Mouse (Mus musculus) E14TG2a.4 (cell line): ENCODE results near the gene Antxr2.

ENCODE experiments used
- H3K27me3 ChIP-seq: 2 replicates; pipeline ENCODE4 v1.6.1; 2014; ENCODE audit warnings: low read length, control low read depth; ENCODE audit not compliant: insufficient read depth
- H3K36me3 ChIP-seq: 2 replicates; pipeline ENCODE4 v1.6.1; 2014; ENCODE audit warnings: low read length, control low read depth; ENCODE audit not compliant: insufficient read depth
- H3K4me1 ChIP-seq: replicated peaks from 2 replicates; pipeline ENCODE4 v1.6.1; 2014; ENCODE audit warnings: low read depth, low read length, control low read depth
- H3K4me3 ChIP-seq: replicated peaks from 2 replicates; pipeline ENCODE4 v1.5.1; 2014; ENCODE audit warnings: mild to moderate bottlenecking, low read length
- H3K9me3 ChIP-seq: 2 replicates; pipeline ENCODE4 v1.6.1; 2014; ENCODE audit warnings: low read length, control low read depth
- CTCF ChIP-seq: conservative IDR thresholded peaks from 2 replicates; pipeline ENCODE4 v1.5.1; 2014; ENCODE audit warnings: low read length
- NANOG ChIP-seq: IDR thresholded peaks from 2 replicates; pipeline ENCODE4 v1.6.1; 2014; ENCODE audit warnings: borderline replicate concordance, low read length, mixed read lengths
- POU5F1 ChIP-seq: IDR thresholded peaks from 2 replicates; pipeline ENCODE4 v1.6.1; 2014; ENCODE audit warnings: low read length, borderline replicate concordance

The Antxr2 gene

GRCm38 (mm10) chr5:98016247-98017203 is 14.3 kb downstream of the Antxr2 start:
- Histone ChIP-seq H3K27me3 (no peaks in the 10 kb centered on the region), H3K4me3 (no peak overlapping the region), H3K36me3 (no peaks in the 10 kb centered on the region), H3K9me3 (no peaks in the 10 kb centered on the region), H3K4me1 (no peaks in the 10 kb centered on the region)
- TF ChIP-seq POU5F1 = no peak
- TF ChIP-seq NANOG = no peak
- no peak for TF ChIP-seq CTCF

DNA sequence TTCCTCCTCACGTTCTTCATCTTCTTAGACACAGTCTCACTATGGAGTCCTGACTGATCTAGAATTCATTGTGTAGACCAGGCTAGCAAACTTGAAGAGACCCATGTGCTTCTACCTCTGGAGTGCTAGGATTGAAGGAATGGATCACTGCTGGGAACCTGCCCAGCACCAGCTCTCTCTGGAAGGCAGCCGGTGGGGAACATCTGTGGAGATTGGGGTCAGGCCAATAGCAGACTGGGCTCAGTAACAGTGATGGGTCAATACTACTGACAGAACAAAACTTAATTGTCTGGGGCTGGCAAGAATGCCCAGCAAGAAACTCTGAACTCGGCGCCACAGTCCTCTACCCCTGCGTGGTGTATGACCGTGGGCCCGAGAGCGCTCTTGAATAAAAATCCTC is 25.1 kb downstream of the Antxr2 start:
- no peaks in the 10 kb centered on the region for H3K36me3 ChIP-seq
- H3K4me3 ChIP-seq = no peak overlapping the region
- H3K4me1 ChIP-seq = no peaks in the 10 kb centered on the region
- no peaks in the 10 kb centered on the region for H3K9me3 ChIP-seq
- no peaks in the 10 kb centered on the region for H3K27me3 ChIP-seq
- no peak for TF ChIP-seq NANOG
- no peak for TF ChIP-seq POU5F1
- TF ChIP-seq CTCF = no peak

DNA sequence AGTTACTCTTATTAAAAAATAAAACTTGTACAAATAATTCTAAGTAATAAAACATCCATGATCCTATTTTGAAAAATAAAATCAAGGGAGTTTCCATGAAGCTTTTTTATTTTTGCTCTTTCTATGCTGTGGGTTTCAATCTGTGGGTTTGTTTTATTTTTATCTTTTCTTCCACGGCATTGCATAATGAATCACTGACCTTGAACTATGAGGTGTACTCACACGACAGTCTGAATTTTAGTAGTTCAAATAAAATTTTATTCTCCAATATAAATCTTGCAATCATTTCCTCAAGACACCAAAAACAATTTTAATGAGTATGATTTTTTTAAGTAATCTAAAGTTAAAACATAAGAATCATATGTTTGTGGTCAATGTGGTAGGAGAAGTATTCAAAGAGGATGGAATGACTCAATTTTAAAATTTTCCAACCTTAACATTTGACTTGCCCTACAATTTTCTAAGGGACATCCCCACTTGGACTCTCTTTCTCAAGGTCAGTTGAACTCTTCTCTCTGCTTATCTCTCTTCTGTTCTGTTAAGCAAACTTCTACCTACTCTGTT is 31.5 kb downstream of the Antxr2 start:
- Histone ChIP-seq H3K36me3 (no peaks in the 10 kb centered on the region), H3K27me3 (no peaks in the 10 kb centered on the region), H3K4me1 (no peaks in the 10 kb centered on the region), H3K9me3 (no peaks in the 10 kb centered on the region), H3K4me3 (no peak overlapping the region)
- TF ChIP-seq POU5F1 (no peak), NANOG (no peak), CTCF (no peak)

DNA sequence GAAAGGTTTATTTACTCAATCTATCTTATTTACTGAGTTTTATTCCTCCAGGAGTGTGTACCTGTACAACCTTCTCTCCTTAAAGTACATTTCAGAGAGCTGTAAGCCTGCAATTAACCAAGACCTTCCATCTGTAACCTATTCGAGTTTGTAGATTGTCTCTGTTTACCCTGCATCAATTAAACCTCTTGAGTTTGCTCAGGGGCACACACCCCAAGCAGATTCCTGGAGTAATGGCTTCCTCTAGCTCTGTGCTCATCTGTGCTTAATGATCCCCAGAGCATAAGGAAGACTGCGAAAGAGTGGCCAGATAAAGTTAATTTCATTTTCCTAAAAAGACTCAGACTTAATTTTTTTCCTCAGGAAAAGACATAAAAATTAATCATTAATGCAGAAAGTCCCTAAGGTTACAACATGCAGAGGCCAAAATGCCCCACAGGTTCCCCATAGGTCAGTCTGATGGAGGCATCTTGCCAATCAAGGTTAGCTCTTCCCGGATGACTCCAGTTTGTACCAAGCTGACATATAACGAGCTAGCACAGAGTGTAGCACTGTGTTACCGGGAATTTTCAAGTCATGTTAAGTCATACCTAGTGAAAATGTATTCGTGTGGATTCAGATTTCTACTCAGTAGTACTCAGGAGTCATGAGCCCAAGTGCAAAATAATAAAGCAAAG is 34.2 kb downstream of the Antxr2 start:
- Histone ChIP-seq H3K4me1 (no peaks in the 10 kb centered on the region), H3K36me3 (no peaks in the 10 kb centered on the region), H3K27me3 (no peaks in the 10 kb centered on the region), H3K4me3 (no peak overlapping the region), H3K9me3 (no peaks in the 10 kb centered on the region)
- TF ChIP-seq CTCF (no peak), POU5F1 (no peak), NANOG (no peak)

DNA sequence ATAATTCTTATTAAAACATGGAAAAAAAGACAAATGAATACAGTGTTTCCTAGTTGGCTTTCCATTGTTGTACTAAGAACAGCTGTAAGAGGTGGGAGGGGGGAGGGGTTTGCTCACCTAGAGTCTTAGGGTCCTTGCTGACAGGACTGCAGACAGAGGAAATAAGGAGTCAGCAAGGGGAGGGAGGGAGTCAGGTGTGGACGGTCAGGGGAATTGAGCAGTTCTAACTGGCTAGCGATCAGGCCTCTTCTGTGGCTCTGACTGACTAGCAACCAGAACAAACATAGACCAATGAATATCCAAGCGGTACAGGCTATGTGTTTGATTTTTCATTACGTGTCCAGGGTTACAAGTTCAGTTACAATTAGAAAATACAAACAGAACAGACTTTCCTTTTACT is 35.0 kb downstream of the Antxr2 start:
- H3K4me3 ChIP-seq = no peak overlapping the region
- TF ChIP-seq NANOG (no peak), CTCF (no peak), POU5F1 (no peak)
- H3K9me3 ChIP-seq = no peaks in the 10 kb centered on the region
- H3K27me3 ChIP-seq = no peaks in the 10 kb centered on the region
- no peaks in the 10 kb centered on the region for H3K36me3 ChIP-seq
- no peaks in the 10 kb centered on the region for H3K4me1 ChIP-seq

DNA sequence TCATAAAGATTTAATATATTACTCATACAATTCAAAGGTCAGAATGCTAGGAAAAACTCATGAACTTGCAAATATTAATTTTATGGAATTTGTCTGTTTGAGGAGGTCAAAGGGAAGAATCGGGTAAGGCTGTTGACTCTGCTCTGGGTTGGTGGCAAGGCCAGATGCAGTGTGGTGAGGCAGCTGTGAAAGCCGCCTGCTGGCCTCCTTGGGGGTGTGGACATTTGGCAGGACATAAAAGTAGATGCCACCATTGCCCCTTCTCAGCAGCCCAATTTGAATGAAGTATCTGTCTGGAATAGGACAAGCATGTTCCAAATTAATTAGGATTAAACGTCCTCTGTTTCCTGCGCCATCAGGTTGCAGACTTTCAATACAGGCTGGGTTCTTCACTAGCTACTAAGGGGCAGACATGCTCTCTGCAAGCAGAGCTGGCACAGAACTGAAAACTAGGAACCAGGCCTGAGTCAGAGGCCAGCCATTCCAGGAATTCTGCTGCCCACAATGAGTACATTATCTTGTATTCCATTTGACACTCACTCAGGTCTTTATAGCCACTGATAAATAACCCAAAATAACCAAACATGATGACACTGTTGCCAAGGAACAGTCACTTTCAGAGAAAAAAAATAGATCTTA is 44.1 kb downstream of the Antxr2 start:
- Histone ChIP-seq H3K4me3 (no peak overlapping the region), H3K9me3 (no peaks in the 10 kb centered on the region), H3K36me3 (no peaks in the 10 kb centered on the region), H3K4me1 (no peaks in the 10 kb centered on the region), H3K27me3 (no peaks in the 10 kb centered on the region)
- no peak for TF ChIP-seq NANOG
- no peak for TF ChIP-seq CTCF
- TF ChIP-seq POU5F1 = no peak

GRCm38 (mm10) chr5:97983375-97983774 is 47.5 kb downstream of the Antxr2 start:
- Histone ChIP-seq H3K4me3 (no peak overlapping the region), H3K4me1 (no peaks in the 10 kb centered on the region), H3K27me3 (no peaks in the 10 kb centered on the region), H3K9me3 (no peaks in the 10 kb centered on the region), H3K36me3 (no peaks in the 10 kb centered on the region)
- TF ChIP-seq NANOG (no peak), CTCF (no peak), POU5F1 (no peak)

GRCm38 (mm10) chr5:97980472-97980871 is 50.4 kb downstream of the Antxr2 start:
- Histone ChIP-seq H3K4me3 (no peak overlapping the region), H3K27me3 (no peaks in the 10 kb centered on the region), H3K36me3 (no peaks in the 10 kb centered on the region), H3K9me3 (no peaks in the 10 kb centered on the region), H3K4me1 (no peaks in the 10 kb centered on the region)
- no peak for TF ChIP-seq CTCF
- TF ChIP-seq NANOG = no peak
- no peak for TF ChIP-seq POU5F1
